Mouse (Mus musculus): ENCODE results near the gene Rps7.

- TF ChIP-seq CTCF (conservative IDR thresholded peaks at IDR 0.05; ENCODE audit: insufficient read depth, insufficient read length, low read depth, low read length), result no peak
- TF ChIP-seq POLR2A (IDR thresholded peaks at IDR 0.05; ENCODE audit: low read depth, low read length), result no peak
Measured at GRCm38 (mm10) chr12:28597699-28598098, 38.1 kb downstream of the Rps7 start.

Measured in kidney, adult 2 months (tissue).